Mouse (Mus musculus): ENCODE results near the gene Tnk2. TPM values are rescaled to one million over a fixed set of nuclear protein-coding genes. Genes with fewer than 3 reads are reported as not detected.

Gene Tnk2
- total and polyA plus RNA-seq, 3 experiments = 14.7 to 62.2 (median 31.9) TPM

- H3K4me3 ChIP-seq (replicated peaks in 1 of 3; ENCODE audit: low read depth in 2 of 3, low read length in 2 of 3, poor library complexity in 1 of 3) = no peak overlapping the region
These were observed 12.6 kb downstream of the Tnk2 start for GRCm38 (mm10) chr16:32656321-32656720.

GRCm38 (mm10) chr16:32656794-32657193, 13.1 kb downstream of the Tnk2 start:
- Histone ChIP-seq H3K27ac (ENCODE audit: insufficient read depth, low read depth) (no peak overlapping the region), H3K9ac (ENCODE audit: insufficient read depth, low read depth) (no peak overlapping the region), H3K9me3 (replicated peaks; ENCODE audit: low read length) (no peaks in the 10 kb centered on the region), H3K36me3 (replicated peaks in 1 of 2; ENCODE audit: control insufficient read depth in 1 of 2, insufficient read depth in 1 of 2, low read length in 1 of 2) (peaks cover 0 to 36% of the 10 kb centered on the region in 2 experiments), H3K79me2 (replicated peaks; ENCODE audit: control insufficient read depth, extremely low read depth, insufficient read depth, poor library complexity, severe bottlenecking) (no peaks in the 10 kb centered on the region), H3K4me2 (ENCODE audit: insufficient read depth, low read depth, poor library complexity, severe bottlenecking) (no peak overlapping the region), H3K4me3 (replicated peaks in 1 of 3; ENCODE audit: low read depth in 2 of 3, low read length in 2 of 3, poor library complexity in 1 of 3) (no peak overlapping the region), H3K27me3 (replicated peaks) (no peaks in the 10 kb centered on the region), H3K4me1 (ENCODE audit: control insufficient read depth in 1 of 2, insufficient read depth in 2 of 2) (peaks cover 9 to 26% of the 10 kb centered on the region in 2 experiments)
- no peak for DNase-seq (ENCODE audit: extremely low read depth)
- TF ChIP-seq BHLHE40 (IDR thresholded peaks at IDR 0.05; ENCODE audit: low read depth, low read length) (no peak), GABPA (IDR thresholded peaks at IDR 0.05; ENCODE audit: insufficient replicate concordance, low read depth, low read length) (no peak), SIN3A (IDR thresholded peaks at IDR 0.05; ENCODE audit: low read length) (no peak), SMC3 (IDR thresholded peaks at IDR 0.05; ENCODE audit: low read depth, low read length) (no peak)
- in situ Hi-C loops (cut with MboI; ENCODE audit: low pct_ligation_motif_present, low pct_unique_long_range_greater_than_20kb, low sequenced_read_pairs) = no loop called here
- dilution Hi-C loops (cut with MboI; ENCODE audit: extremely low pct_ligation_motif_present, extremely low pct_unique_long_range_greater_than_20kb, low sequenced_read_pairs) = no loop called here

More at GRCm38 (mm10) chr16:32656321-32656720, 12.6 kb downstream of the Tnk2 start:
- Histone ChIP-seq H3K4me1 (ENCODE audit: control insufficient read depth in 1 of 2, insufficient read depth in 2 of 2) (peaks cover 11 to 29% of the 10 kb centered on the region in 2 experiments), H3K27me3 (replicated peaks) (no peaks in the 10 kb centered on the region), H3K9ac (ENCODE audit: insufficient read depth, low read depth) (no peak overlapping the region), H3K36me3 (replicated peaks in 1 of 2; ENCODE audit: control insufficient read depth in 1 of 2, insufficient read depth in 1 of 2, low read length in 1 of 2) (peaks cover 0 to 34% of the 10 kb centered on the region in 2 experiments), H3K27ac (ENCODE audit: insufficient read depth, low read depth) (no peak overlapping the region), H3K9me3 (replicated peaks; ENCODE audit: low read length) (no peaks in the 10 kb centered on the region), H3K79me2 (replicated peaks; ENCODE audit: control insufficient read depth, extremely low read depth, insufficient read depth, poor library complexity, severe bottlenecking) (no peaks in the 10 kb centered on the region), H3K4me2 (ENCODE audit: insufficient read depth, low read depth, poor library complexity, severe bottlenecking) (no peak overlapping the region)
- TF ChIP-seq ZC3H11A (IDR thresholded peaks at IDR 0.05; ENCODE audit: low read depth, low read length) (no peak), JUND (conservative IDR thresholded peaks at IDR 0.05; ENCODE audit: low read depth, low read length) (no peak), RAD21 (IDR thresholded peaks at IDR 0.05; ENCODE audit: low read depth, low read length) (no peak), POLR2AphosphoS2 (IDR thresholded peaks at IDR 0.05; ENCODE audit: low read depth, low read length) (no peak), PAX5 (IDR thresholded peaks at IDR 0.05; ENCODE audit: low read length) (no peak), MXI1 (IDR thresholded peaks at IDR 0.05; ENCODE audit: low read depth, low read length) (no peak), USF1 (IDR thresholded peaks at IDR 0.05; ENCODE audit: low read depth, low read length) (no peak), E2F4 (IDR thresholded peaks at IDR 0.05; ENCODE audit: insufficient replicate concordance, low read depth, low read length) (no peak), EP300 (IDR thresholded peaks at IDR 0.05; ENCODE audit: low read length) (no peak), CTCF (conservative IDR thresholded peaks at IDR 0.05 in 1 of 2, IDR thresholded peaks at IDR 0.05 in 1 of 2; ENCODE audit: low read depth in 2 of 2, low read length in 2 of 2) (no peak), ZNF384 (IDR thresholded peaks at IDR 0.05; ENCODE audit: low read depth, low read length) (no peak), ETS1 (conservative IDR thresholded peaks at IDR 0.05; ENCODE audit: low read depth, low read length) (no peak), SMC3 (IDR thresholded peaks at IDR 0.05; ENCODE audit: low read depth, low read length) (no peak), CHD2 (IDR thresholded peaks at IDR 0.05; ENCODE audit: low read length) (no peak), JUN (IDR thresholded peaks at IDR 0.05; ENCODE audit: insufficient read depth, low read depth, low read length) (no peak), BHLHE40 (IDR thresholded peaks at IDR 0.05; ENCODE audit: low read depth, low read length) (no peak), NRF1 (IDR thresholded peaks at IDR 0.05; ENCODE audit: low read depth, low read length) (no peak)
- DNase-seq (ENCODE audit: extremely low read depth) = no peak
- dilution Hi-C loops (cut with MboI; ENCODE audit: extremely low pct_ligation_motif_present, extremely low pct_unique_long_range_greater_than_20kb, low sequenced_read_pairs) (no loop called here), in situ Hi-C loops (cut with MboI; ENCODE audit: low pct_ligation_motif_present, low pct_unique_long_range_greater_than_20kb, low sequenced_read_pairs) (no loop called here)
